Mouse (Mus musculus): Measurements from ENCODE around the gene Ptgir.
"Not testable (repeated sequence)": the region's sequence is repeated elsewhere in the genome, so short reads cannot be mapped to it uniquely, and the experiment has no call there.

Gene Ptgir

GRCm38 (mm10) chr7:16944808-16945315 lies 38.6 kb downstream of the Ptgir start:
- DNase-seq, result no peak

DNA sequence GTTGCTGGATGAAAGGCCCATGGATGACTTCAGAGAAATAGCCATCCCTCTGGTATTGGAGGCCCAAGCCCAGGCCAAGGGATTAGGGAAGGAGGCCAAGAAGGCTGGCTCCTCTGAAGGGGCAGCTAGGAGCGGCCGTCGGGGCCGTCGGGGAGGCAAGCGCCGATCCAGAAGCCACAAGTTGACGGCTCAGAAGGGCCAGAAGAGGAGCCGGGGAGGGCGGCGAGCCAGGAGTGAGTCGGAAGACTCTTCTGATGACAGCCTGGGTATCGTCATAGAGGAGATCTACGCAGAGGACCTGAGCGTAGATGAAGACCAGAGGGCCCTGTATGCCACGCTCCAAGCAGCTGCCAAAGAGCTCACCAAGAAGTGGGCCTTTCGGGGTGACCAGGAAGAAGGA lies 39.1 kb downstream of the Ptgir start:
- DNase-seq, result no peak

GRCm38 (mm10) chr7:16946441-16947348 lies 40.4 kb downstream of the Ptgir start:
- DNase-seq, result no peak

DNA sequence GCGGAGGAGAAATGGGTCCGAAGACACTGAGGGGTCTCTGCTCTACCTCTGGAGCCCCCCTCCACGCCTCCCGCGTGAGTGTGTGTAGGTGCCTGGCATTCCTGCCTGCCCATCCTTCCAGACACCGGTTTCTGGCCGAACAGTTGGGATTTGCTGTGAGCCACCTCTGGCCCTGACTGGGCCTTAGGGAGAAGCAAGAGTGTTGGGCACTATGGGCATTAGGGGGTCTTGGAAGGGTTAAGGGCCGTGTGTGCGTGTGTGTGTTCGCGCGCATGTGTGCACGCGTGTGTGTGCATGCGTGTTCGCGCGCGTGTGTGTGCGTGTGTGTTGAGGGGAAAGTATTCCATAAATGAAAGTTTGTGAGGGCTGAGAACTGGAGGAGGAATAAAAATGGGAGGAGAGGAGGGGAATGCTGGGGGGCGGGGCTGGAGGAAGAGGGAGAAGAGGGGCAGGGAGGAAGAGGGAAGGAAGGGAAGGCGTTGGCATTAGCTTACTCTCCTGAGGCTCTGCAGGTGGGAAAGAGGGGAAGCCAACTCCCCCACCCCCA lies 41.1 kb downstream of the Ptgir start:
- no peak for DNase-seq

DNA sequence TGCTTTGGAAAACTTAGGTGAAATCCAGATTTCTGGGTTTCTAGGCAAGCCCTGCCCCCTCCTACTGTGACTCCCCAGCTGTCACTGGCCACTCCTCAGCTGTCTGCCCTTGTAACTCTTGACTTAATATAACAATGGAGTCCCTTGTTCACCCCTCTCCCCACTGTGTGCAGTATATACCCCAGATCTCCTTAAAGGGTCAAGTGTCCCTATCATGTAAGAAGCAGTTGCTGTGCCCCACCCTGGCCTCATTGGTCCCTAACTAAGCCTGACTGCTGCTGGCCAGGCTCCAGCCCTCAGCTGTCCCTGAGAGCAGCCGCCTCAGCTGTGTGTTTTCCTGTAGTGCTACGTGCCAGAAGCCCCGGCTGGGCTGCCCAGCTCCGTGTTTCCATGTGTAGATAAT lies 41.7 kb downstream of the Ptgir start:
- no peak for DNase-seq

DNA sequence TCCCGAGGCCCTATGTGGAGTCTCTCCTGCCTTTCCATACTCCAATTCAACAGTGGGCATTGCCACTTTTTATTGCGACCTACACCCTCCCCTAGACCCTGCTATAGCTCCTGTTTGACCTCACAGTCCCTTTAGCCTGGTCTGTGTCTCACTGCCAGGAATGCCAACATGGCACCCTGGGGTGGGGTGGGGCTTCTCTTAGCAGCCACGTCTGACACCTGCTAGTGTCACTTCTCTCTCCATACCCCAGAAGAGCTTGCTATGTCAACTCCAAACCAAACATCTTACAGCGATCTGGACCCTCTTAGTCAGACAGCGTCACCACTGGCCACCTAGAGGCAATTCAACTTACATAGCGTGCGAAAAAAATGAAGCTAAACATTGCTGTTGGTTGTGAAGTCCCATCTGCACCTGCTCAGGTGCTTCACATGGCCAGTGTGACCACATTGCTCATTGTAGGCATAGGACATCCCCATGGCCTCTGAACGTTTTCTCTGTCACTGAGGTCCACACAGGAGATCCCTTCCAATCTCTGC lies 42.7 kb downstream of the Ptgir start:
- DNase-seq, result no peak

- peak; percentile 44 to 63 for DNase-seq
Measured at GRCm38 (mm10) chr7:16949908-16950841, 43.9 kb downstream of the Ptgir start.

GRCm38 (mm10) chr7:16950861-16951635 lies 44.8 kb downstream of the Ptgir start:
- DNase-seq, result peak; percentile 66 to 75

GRCm38 (mm10) chr7:16953776-16954175 lies 47.5 kb downstream of the Ptgir start:
- DNase-seq, result not testable (repeated sequence)

- no peak for DNase-seq
Measured at GRCm38 (mm10) chr7:16955712-16956111, 49.4 kb downstream of the Ptgir start.

DNA sequence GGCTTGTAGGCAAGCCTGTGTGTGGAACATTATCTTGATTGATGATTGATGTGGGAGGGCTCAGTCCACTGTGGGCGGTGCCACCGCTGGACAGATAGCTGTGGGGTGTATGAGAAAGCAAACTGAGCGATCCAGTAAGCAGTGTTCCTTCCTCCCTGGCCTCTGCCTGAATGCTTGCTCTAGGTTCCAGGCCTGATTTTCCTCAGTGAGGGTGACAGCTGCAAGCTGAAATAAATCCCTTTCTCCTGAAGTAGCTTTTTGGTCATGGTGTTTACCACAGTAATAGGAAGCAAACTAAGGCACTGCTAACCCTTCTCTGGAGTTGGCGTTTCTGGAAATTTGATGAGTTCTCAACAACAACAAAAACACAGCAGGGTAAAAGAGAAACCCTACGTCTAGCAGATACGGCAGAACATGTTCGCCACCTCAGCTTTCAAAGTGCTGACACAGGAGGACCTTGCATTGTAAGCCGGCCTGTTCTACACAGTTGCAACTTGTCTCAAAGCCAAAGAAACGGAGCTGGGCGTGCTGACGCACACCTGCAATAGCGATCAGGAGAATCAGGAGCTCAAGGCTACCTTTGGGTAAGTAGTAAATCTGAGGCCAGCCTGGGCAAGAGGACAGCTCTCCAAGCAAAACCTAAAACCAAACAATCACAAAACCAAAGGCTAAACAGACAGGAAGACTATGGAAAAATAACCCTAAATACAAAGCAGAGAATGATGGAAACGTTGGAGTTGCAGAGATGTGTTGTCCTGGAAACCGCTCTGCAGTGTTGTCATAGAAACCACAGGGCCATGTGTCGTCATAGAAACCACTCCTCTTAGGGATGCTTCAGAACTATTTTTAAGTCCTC lies 50.3 kb downstream of the Ptgir start:
- no peak for DNase-seq

- no peak for DNase-seq
Measured at GRCm38 (mm10) chr7:16959539-16960187, 53.4 kb downstream of the Ptgir start, which contains the start of gene Pnmal1. TSS of gene Pnmal1 (plus strand) at chr7:16959679.
